Mouse (Mus musculus): ENCODE results near the gene Gm11757. TPM values are rescaled to one million over a fixed set of nuclear protein-coding genes. Genes with fewer than 3 reads are reported as not detected.

Gm11757 gene
- not detected for polyA plus RNA-seq (2017; shearing (Covaris generic))

GRCm38 (mm10) chr4:73891012-73891411 lies at the start of gene Gm11757:
Gene Gm11757, minus strand, starts transcription at chr4:73891112.

GRCm38 (mm10) chr4:73920660-73921059 lies 29.7 kb upstream of the Gm11757 start, which contains the start of gene Gm11756:
Gene Gm11756, minus strand, starts transcription at chr4:73920760.

GRCm38 (mm10) chr4:73905853-73906252 lies 14.9 kb upstream of the Gm11757 start, which contains the start of gene Gm13871:
Gene Gm13871, minus strand, starts transcription at chr4:73905953.

GRCm38 (mm10) chr4:73876166-73876565 lies 14.7 kb downstream of the Gm11757 start, which contains the start of gene Gm11758:
Gene Gm11758, minus strand, starts transcription at chr4:73876266.

Other genes starting within 250 kb of the Gm11757 start
- not detected for gene Gm11239, start 222.8 kb downstream of the Gm11757 start, polyA plus RNA-seq (2017; shearing (Covaris generic))
- not detected for gene Gm428, start 207.6 kb downstream of the Gm11757 start, polyA plus RNA-seq (2017; shearing (Covaris generic))
- under 1 TPM in 1 of 2 experiments, not detected in 1; 0.22 TPM for gene Rasef, start 100.1 kb downstream of the Gm11757 start, polyA plus RNA-seq (2017; shearing (Covaris generic))
- not detected for gene Gm11758, start 14.8 kb downstream of the Gm11757 start, polyA plus RNA-seq (2017; shearing (Covaris generic))
- not detected for gene Gm13871, start 14.8 kb upstream of the Gm11757 start, polyA plus RNA-seq (2017; shearing (Covaris generic))
- gene Gm11756, start 29.6 kb upstream of the Gm11757 start, polyA plus RNA-seq (2017; shearing (Covaris generic)), result not detected
- gene 2310002L09Rik, start 59.7 kb upstream of the Gm11757 start, polyA plus RNA-seq (2017; shearing (Covaris generic)), result not detected
- not detected for gene Frmd3, start 122.3 kb upstream of the Gm11757 start, polyA plus RNA-seq (2017; shearing (Covaris generic))

All from activated CD4-positive, CD25-positive, alpha-beta regulatory T cell (primary cell).